Mouse (Mus musculus) limb, embryonic 12.5 days (tissue): Measurements from ENCODE around the gene Tubb2a. TPM values are rescaled to one million over a fixed set of nuclear protein-coding genes. Genes with fewer than 3 reads are reported as not detected.

Source experiments
- ATAC-seq: fragments of 200-750 bp; cut with Nextera tagmentation; 2 replicates; pipeline ENCODE4 v1.8.0; 2017; ENCODE audit warnings: low read depth, moderate TSS enrichment; ENCODE audit not compliant: insufficient number of reproducible peaks, insufficient read depth, low FRiP score, low TSS enrichment
- H3K27ac ChIP-seq: fragments of 300-500 bp; sonication (generic); 2 replicates; pipeline ENCODE4 v1.5.1; 2016; ENCODE audit warnings: mild to moderate bottlenecking, moderate library complexity
- H3K27me3 ChIP-seq: fragments of 300-500 bp; sonication (generic); 2 replicates; pipeline ENCODE4 v1.6.1; 2016; ENCODE audit warnings: mild to moderate bottlenecking, moderate library complexity
- H3K36me3 ChIP-seq: fragments of 300-500 bp; sonication (generic); 2 replicates; pipeline ENCODE4 v1.6.1; 2016; ENCODE audit warnings: mild to moderate bottlenecking, moderate library complexity
- H3K4me1 ChIP-seq: fragments of 300-500 bp; sonication (generic); replicated peaks from 2 replicates; pipeline ENCODE4 v1.6.1; 2016
- H3K4me2 ChIP-seq: fragments of 300-500 bp; sonication (generic); 2 replicates; pipeline ENCODE4 v1.6.1; 2016; ENCODE audit warnings: mild to moderate bottlenecking, moderate library complexity
- H3K4me3 ChIP-seq: fragments of 300-500 bp; sonication (generic); replicated peaks from 2 replicates; pipeline ENCODE4 v1.5.1; 2016; ENCODE audit warnings: mild to moderate bottlenecking
- H3K9ac ChIP-seq: fragments of 300-500 bp; sonication (generic); replicated peaks from 2 replicates; pipeline ENCODE4 v1.6.1; 2016; ENCODE audit warnings: mild to moderate bottlenecking, moderate library complexity
- H3K9me3 ChIP-seq: fragments of 300-500 bp; sonication (generic); 2 replicates; pipeline ENCODE4 v1.6.1; 2016; ENCODE audit warnings: mild to moderate bottlenecking, moderate library complexity
- WGBS: fragments of 180-500 bp; shearing (Covaris S2); methylation state at CpG from one replicate; pipeline ENCODE4 v1.1.7; 2016; 5-methylcytosine and 5-hydroxymethylcytosine counted together
- polyA plus RNA-seq: library from polyadenylated mRNA; unstranded; fragments of >200 nt; fragmentation: Nextera tagmentation; extraction: Ambion mirVana; gene quantifications from 2 replicates; pipeline ENCODE4 v1.2.1, GENCODE M21; 2016

Gene Tubb2a
- polyA plus RNA-seq, 1 experiment from 2014 or later = 79.8 TPM

- no peaks in the 10 kb centered on the region for H3K27me3 ChIP-seq
- no peaks in the 10 kb centered on the region for H3K4me1 ChIP-seq
- H3K36me3 ChIP-seq = no peaks in the 10 kb centered on the region
- H3K9ac ChIP-seq = no peak overlapping the region
- no peak for ATAC-seq
- WGBS = 60% methylated on average over 4 of the region's 4 CpGs
- H3K4me3 ChIP-seq = no peak overlapping the region
- H3K9me3 ChIP-seq = no peaks in the 10 kb centered on the region
- H3K4me2 ChIP-seq = no peak overlapping the region
- no peak overlapping the region for H3K27ac ChIP-seq
Measured at GRCm38 (mm10) chr13:34109677-34110058, 31.9 kb upstream of the Tubb2a start.

GRCm38 (mm10) chr13:34109035-34109676, 31.3 kb upstream of the Tubb2a start:
- WGBS = 77% methylated on average over 4 of the region's 4 CpGs

GRCm38 (mm10) chr13:34106999-34107398, 29.2 kb upstream of the Tubb2a start:
- Histone ChIP-seq H3K4me1 (no peaks in the 10 kb centered on the region), H3K36me3 (no peaks in the 10 kb centered on the region), H3K27me3 (no peaks in the 10 kb centered on the region), H3K4me3 (no peak overlapping the region), H3K27ac (no peak overlapping the region), H3K4me2 (no peak overlapping the region), H3K9me3 (no peaks in the 10 kb centered on the region), H3K9ac (no peak overlapping the region)
- 96% methylated on average over 1 of the region's 1 CpGs for WGBS
- ATAC-seq = no peak

More at GRCm38 (mm10) chr13:34109035-34109676, 31.3 kb upstream of the Tubb2a start:
- Histone ChIP-seq H3K4me3 (no peak overlapping the region), H3K4me2 (no peak overlapping the region), H3K4me1 (no peaks in the 10 kb centered on the region), H3K27me3 (no peaks in the 10 kb centered on the region), H3K9ac (no peak overlapping the region), H3K9me3 (no peaks in the 10 kb centered on the region), H3K36me3 (no peaks in the 10 kb centered on the region), H3K27ac (no peak overlapping the region)
- no peak for ATAC-seq

- 81% methylated on average over 2 of the region's 2 CpGs for WGBS
- ATAC-seq = no peak
- Histone ChIP-seq H3K9me3 (no peaks in the 10 kb centered on the region), H3K4me1 (no peaks in the 10 kb centered on the region), H3K36me3 (no peaks in the 10 kb centered on the region), H3K9ac (no peak overlapping the region), H3K27me3 (no peaks in the 10 kb centered on the region), H3K27ac (no peak overlapping the region), H3K4me3 (no peak overlapping the region), H3K4me2 (no peak overlapping the region)
Measured at GRCm38 (mm10) chr13:34106256-34106655, 28.4 kb upstream of the Tubb2a start.

- ATAC-seq = no peak
- H3K4me1 ChIP-seq = no peaks in the 10 kb centered on the region
- no peaks in the 10 kb centered on the region for H3K9me3 ChIP-seq
- no peak overlapping the region for H3K9ac ChIP-seq
- no peak overlapping the region for H3K27ac ChIP-seq
- H3K27me3 ChIP-seq = no peaks in the 10 kb centered on the region
- H3K4me2 ChIP-seq = no peak overlapping the region
- H3K36me3 ChIP-seq = no peaks in the 10 kb centered on the region
- H3K4me3 ChIP-seq = no peak overlapping the region
- 68% methylated on average over 1 of the region's 1 CpGs for WGBS
Measured at GRCm38 (mm10) chr13:34105364-34105763, 27.6 kb upstream of the Tubb2a start.

- Histone ChIP-seq H3K4me1 (no peaks in the 10 kb centered on the region), H3K27me3 (no peaks in the 10 kb centered on the region), H3K9me3 (0 out of 2 replicates have a peak, but pooled peaks cover 7% of the 10 kb centered on the region), H3K27ac (no peak overlapping the region), H3K9ac (no peak overlapping the region), H3K36me3 (no peaks in the 10 kb centered on the region), H3K4me3 (no peak overlapping the region), H3K4me2 (no peak overlapping the region)
- WGBS = 88% methylated on average over 9 of the region's 9 CpGs
- ATAC-seq = no peak
Measured at GRCm38 (mm10) chr13:34101908-34102307, 24.1 kb upstream of the Tubb2a start.

- Histone ChIP-seq H3K27me3 (no peaks in the 10 kb centered on the region), H3K27ac (no peak overlapping the region), H3K9ac (no peak overlapping the region), H3K9me3 (0 out of 2 replicates have a peak, but pooled peaks cover 7% of the 10 kb centered on the region), H3K4me2 (no peak overlapping the region), H3K36me3 (no peaks in the 10 kb centered on the region), H3K4me1 (no peaks in the 10 kb centered on the region), H3K4me3 (no peak overlapping the region)
- no peak for ATAC-seq
- 90% methylated on average over 10 of the region's 10 CpGs for WGBS
Measured at GRCm38 (mm10) chr13:34101247-34101646, 23.4 kb upstream of the Tubb2a start.

GRCm38 (mm10) chr13:34100733-34101132, 22.9 kb upstream of the Tubb2a start:
- 0 out of 2 replicates have a peak, but pooled peaks cover 7% of the 10 kb centered on the region for H3K9me3 ChIP-seq
- no peak overlapping the region for H3K27ac ChIP-seq
- H3K9ac ChIP-seq = no peak overlapping the region
- no peaks in the 10 kb centered on the region for H3K27me3 ChIP-seq
- H3K4me1 ChIP-seq = 0 out of 2 replicates have a peak, but pooled peaks cover 4% of the 10 kb centered on the region
- 82% methylated on average over 3 of the region's 3 CpGs for WGBS
- no peaks in the 10 kb centered on the region for H3K36me3 ChIP-seq
- H3K4me2 ChIP-seq = no peak overlapping the region
- H3K4me3 ChIP-seq = no peak overlapping the region
- ATAC-seq = no peak

- Histone ChIP-seq H3K4me1 (0 out of 2 replicates have a peak, but pooled peaks cover 4% of the 10 kb centered on the region), H3K9me3 (0 out of 2 replicates have a peak, but pooled peaks cover 7% of the 10 kb centered on the region), H3K4me2 (no peak overlapping the region), H3K9ac (no peak overlapping the region), H3K36me3 (no peaks in the 10 kb centered on the region), H3K27me3 (no peaks in the 10 kb centered on the region), H3K4me3 (no peak overlapping the region), H3K27ac (no peak overlapping the region)
- ATAC-seq = no peak
- 75% methylated on average over 3 of the region's 3 CpGs for WGBS
Measured at GRCm38 (mm10) chr13:34097086-34097485, 19.3 kb upstream of the Tubb2a start.

GRCm38 (mm10) chr13:34096455-34096854, 18.6 kb upstream of the Tubb2a start:
- Histone ChIP-seq H3K9ac (no peak overlapping the region), H3K4me3 (no peak overlapping the region), H3K4me1 (0 out of 2 replicates have a peak, but pooled peaks cover 4% of the 10 kb centered on the region), H3K27ac (no peak overlapping the region), H3K27me3 (no peaks in the 10 kb centered on the region), H3K36me3 (no peaks in the 10 kb centered on the region), H3K9me3 (0 out of 2 replicates have a peak, but pooled peaks cover 7% of the 10 kb centered on the region), H3K4me2 (no peak overlapping the region)
- WGBS = 65% methylated on average over 4 of the region's 4 CpGs
- no peak for ATAC-seq

- 47% methylated on average over 7 of the region's 7 CpGs for WGBS
- Histone ChIP-seq H3K36me3 (no peaks in the 10 kb centered on the region), H3K9ac (no peak overlapping the region), H3K4me3 (no peak overlapping the region), H3K27me3 (no peaks in the 10 kb centered on the region), H3K4me1 (0 out of 2 replicates have a peak, but pooled peaks cover 4% of the 10 kb centered on the region), H3K27ac (no peak overlapping the region), H3K4me2 (no peak overlapping the region), H3K9me3 (0 out of 2 replicates have a peak, but pooled peaks cover 7% of the 10 kb centered on the region)
- ATAC-seq = no peak
Measured at GRCm38 (mm10) chr13:34095542-34096435, 18.0 kb upstream of the Tubb2a start.
